Mouse (Mus musculus) gastrocnemius, adult 2 months (tissue): ENCODE data around the gene Gm20538. TPM values are rescaled to one million over a fixed set of nuclear protein-coding genes. Genes with fewer than 3 reads are reported as not detected.

ENCODE experiments used
- DNase-seq: peaks from one replicate; pipeline ENCODE4 v3.0.0; 2022
- H3K27ac ChIP-seq: fragments of 200-600 bp; 2 replicates; pipeline ENCODE4 v1.8.1; 2022; ENCODE audit warnings: mild to moderate bottlenecking
- H3K4me3 ChIP-seq: fragments of 200-600 bp; 2 replicates; pipeline ENCODE4 v1.8.1; 2022; ENCODE audit warnings: mild to moderate bottlenecking, moderate library complexity
- CTCF ChIP-seq: fragments of 200-600 bp; IDR thresholded peaks from 2 replicates; pipeline ENCODE4 v1.8.1; 2022; ENCODE audit warnings: antibody characterized with exemption, mild to moderate bottlenecking, moderate library complexity
- intact Hi-C: fragments of 180-260 bp; cut with DNase I; formaldehyde crosslinking; loops from one replicate; pipeline ENCODE4 v1.15.1; 2025
- total RNA-seq, 2 experiments: library from RNA; stranded (reverse); gene quantifications; 2 replicates each; pipeline ENCODE4 v1.2.3; 2021

Gm20538 gene
- total RNA-seq, 2 experiments from 2014 or later = not detected

DNA sequence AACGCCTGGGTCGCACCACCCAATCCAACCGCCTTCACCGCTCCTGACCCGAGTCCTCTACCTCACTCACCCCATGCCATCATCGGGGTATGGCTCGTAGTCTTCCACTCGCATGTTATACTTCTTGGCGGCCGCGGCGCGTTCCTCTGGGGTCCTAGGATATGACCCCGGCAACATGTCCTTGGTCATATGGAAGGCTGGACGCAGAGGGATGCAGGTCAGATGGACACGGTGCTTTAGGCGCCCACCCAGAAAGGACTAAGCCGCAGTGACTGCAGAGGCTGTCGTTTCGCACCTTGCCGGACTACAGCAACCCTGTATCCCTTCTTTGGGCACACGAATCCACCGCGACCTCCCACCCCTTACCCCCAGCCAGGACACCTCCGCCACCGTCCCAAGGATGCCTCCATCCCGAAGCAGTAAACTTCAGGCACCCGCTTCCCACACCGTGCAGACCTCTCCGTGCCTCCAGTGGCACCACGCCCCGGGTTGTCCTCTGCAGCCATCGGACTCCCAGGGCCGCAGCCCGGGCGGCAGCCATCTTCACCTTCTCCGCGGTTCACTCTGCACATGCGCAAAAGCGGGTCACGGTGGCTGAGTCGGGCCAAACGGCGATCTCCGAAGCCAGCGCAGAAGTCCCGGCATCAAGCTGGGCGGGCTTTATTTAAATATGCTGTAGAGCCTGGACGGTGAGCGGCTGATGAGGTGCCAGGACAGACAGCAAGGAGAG, 2.4 kb upstream of the Gm20538 start, which contains the start of gene Ndufb8:
Gene Ndufb8 (minus strand): TSS at position 580 of the 730 bp plus-strand sequence.
- H3K27ac ChIP-seq = peak within 1 kb of the TSS; percentile 97
- intact Hi-C loops = no loop called here

DNA sequence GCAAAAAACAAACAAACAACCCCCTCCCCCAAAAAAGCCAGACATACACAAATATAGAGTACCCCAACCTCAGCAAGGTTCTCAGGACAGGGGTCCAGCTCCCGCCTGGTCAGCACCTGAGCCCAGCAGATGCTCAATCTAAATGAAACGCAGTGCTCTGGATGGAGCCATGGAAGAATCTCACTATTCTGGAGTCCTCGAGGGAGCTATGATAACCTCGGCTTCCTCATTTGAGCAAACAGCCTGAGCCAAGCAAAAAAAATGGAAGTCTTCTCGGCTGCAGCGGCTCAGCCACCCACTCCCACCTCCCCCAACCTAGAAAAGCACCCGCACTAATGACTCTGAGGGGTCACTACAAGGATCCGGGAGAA, 1.8 kb upstream of the Gm20538 start:
- no peak for TF ChIP-seq CTCF
- intact Hi-C loops = no loop called here
- H3K4me3 ChIP-seq = peak overlapping the region; percentile 99
- DNase-seq = no peak
- H3K27ac ChIP-seq = peak overlapping the region; percentile 97

More for the DNA sequence above, 2.4 kb upstream of the Gm20538 start, which contains the start of gene Ndufb8:
- no peak for TF ChIP-seq CTCF
- peak within 1 kb of the TSS; percentile 99 for H3K4me3 ChIP-seq
- DNase-seq = peak; percentile 97

DNA sequence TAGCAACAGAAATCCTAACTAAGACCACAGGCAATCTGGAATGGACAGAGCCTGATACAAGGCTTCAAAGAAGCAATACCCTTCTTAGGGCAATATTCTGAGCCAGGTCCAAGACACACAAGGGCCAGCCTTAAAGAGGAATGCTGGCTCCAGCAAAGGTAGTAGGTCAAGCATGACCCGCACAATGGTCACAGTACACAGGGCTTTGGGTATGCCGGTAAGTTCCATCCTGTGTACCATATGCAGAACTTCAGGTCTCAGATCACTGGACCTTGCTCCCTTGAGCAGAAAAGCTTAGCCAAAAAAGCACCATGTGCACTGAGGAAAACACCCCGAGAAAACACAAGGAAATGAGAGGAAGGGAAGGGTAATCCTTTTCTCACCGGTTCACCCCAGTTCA, 655 bp upstream of the Gm20538 start:
- DNase-seq = no peak
- intact Hi-C loops = no loop called here
- Histone ChIP-seq H3K27ac (no peak overlapping the region), H3K4me3 (peak overlapping the region; percentile 99; the same call in 1 of the 2 replicates)
- TF ChIP-seq CTCF = no peak

DNA sequence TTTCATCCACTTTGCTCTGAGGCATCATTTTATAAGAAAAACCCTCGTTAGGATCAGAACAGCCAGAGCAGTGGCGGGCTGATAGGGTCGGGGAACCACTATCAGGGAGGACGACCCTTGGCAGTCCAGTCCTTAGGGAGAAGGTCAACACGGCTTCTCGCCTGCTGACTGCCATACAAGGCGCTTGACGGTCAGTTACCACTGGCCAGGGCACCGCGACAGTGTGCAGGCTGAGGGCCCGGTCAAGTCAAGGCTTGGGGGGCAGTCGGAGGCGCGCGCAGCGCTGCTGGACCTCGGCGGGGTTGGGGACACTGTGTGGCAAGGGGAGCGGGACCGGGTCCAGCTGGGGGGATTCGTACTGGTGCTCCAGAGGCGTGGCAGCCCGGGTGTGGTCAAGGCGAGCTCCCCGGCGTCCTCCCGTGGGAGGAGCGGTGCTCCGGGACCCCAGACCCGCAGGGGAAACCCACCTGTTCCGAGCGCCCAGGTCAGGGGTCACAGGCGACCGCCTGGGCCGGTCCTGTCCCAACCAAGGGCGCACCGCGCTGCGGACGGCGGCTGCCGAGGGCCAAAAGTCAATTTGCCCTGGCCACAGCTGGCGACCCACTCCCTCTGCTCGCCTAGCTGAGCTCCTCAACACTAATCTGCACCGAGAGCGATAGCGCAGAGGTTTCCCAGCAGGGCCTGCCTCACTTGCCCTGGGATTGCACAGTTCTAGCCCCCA, 7.2 kb downstream of the Gm20538 start, which contains the start of gene Sec31b:
Gene Sec31b (minus strand): TSS at position 544 of the 721 bp plus-strand sequence.
- Histone ChIP-seq H3K27ac (peak within 1 kb of the TSS; percentile 91), H3K4me3 (peak within 1 kb of the TSS; percentile 78)
- no peak for TF ChIP-seq CTCF
- peak; percentile 88 for DNase-seq
- intact Hi-C loops = no loop called here

DNA sequence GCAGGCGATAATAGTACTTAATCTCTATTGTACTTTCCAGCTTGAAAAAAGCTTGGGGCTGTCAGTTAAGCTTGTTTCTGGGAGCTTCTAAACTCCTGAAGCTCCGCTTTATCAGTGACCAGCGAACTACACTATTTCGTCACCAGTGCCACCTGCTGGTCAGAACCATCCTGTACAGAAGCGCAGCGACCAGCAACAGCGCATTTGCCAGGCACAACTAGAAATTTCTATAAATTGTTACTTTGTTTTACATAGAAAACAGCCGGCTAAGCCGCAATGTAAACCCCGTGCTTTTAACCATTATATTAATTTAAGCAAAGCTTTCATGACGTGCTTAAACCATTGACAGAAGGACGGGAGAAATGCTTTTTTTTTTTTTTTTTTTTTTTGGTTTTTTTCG, 7.9 kb downstream of the Gm20538 start:
- Histone ChIP-seq H3K4me3 (peak overlapping the region; percentile 78), H3K27ac (peak overlapping the region; percentile 91)
- intact Hi-C loops = loop anchor here (5.0 kb wide), 1 partner anchor 67 kb away; no protein-coding TSS in a partner anchor
- peak; percentile 79 for TF ChIP-seq CTCF
- peak; percentile 85 for DNase-seq

DNA sequence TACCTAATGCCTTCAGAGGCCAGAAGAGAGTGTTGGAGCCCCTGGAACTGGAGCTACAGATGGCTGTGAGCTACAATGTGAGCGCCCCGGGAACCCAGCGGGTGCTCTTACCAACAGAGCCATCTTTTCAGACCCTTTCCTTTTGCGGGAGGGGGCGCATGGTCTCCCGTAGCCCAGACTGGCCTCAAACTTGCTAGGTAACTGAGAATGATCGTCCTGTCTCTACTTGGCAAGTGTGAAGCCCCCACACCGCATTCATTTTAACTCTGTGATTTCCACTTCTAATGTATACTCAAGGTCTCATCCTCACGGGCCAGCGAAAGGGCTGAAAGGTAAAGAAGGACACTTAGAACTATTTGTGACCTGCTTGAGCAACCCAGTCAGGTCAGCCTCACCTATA, 8.3 kb downstream of the Gm20538 start:
- intact Hi-C loops = loop anchor here (5.0 kb wide), 1 partner anchor 67 kb away; no protein-coding TSS in a partner anchor

DNA sequence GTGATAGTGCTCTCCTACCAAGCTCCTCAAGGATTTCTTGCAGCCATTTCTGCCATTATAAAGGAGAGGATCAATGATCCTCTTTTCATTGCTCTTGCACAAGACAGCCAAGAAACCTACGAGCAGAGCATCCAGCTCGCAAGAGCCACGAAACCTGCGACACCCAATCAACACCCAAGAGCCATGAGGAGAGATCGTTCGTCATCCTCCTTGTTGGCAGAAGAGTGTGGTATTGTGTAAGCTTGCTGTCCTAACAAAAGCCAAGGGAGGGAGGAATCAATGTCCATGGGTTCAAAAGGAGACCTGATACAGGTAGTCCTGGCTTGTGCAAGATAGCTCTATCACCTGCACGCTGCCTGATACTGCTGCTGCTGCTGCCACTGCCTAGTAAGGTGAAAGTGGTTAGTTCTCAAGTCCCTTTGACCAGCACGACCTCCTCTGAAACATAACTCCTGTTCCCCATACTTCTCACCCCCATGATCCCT, 9.9 kb downstream of the Gm20538 start:
- no peak overlapping the region for H3K27ac ChIP-seq
- H3K4me3 ChIP-seq = no peak overlapping the region
- DNase-seq = no peak
- intact Hi-C loops = loop anchor here (5.0 kb wide), 1 partner anchor 65 kb away; no protein-coding TSS in a partner anchor
- no peak for TF ChIP-seq CTCF

More for the DNA sequence above, 8.3 kb downstream of the Gm20538 start:
- H3K4me3 ChIP-seq = peak overlapping the region; percentile 78
- H3K27ac ChIP-seq = peak overlapping the region; percentile 91
- no peak for DNase-seq
- no peak for TF ChIP-seq CTCF

DNA sequence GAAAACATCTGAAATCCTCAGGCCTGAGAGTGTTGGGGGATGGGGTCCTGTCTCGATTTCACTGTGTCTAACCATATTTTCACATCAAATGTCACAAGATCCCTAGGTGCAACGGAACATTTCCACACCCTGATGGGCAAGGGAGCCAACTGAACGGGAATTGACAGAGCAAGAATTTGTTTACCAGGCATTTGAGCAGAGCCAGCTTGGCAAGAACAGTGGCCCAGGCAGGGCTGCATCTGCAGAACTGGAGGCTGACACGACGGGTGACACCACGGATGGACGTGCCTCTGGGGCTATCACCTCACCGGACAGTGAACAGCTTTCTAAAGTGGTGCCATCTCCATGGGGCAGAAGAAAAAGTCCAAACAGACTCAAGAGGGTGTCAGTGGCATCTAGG, 15.2 kb downstream of the Gm20538 start:
- Histone ChIP-seq H3K4me3 (no peak overlapping the region), H3K27ac (peak overlapping the region; percentile 82)
- TF ChIP-seq CTCF = no peak
- peak; percentile 80 for DNase-seq
- intact Hi-C loops = loop anchor here (5.0 kb wide), 1 partner anchor 165 kb away; no protein-coding TSS in a partner anchor

DNA sequence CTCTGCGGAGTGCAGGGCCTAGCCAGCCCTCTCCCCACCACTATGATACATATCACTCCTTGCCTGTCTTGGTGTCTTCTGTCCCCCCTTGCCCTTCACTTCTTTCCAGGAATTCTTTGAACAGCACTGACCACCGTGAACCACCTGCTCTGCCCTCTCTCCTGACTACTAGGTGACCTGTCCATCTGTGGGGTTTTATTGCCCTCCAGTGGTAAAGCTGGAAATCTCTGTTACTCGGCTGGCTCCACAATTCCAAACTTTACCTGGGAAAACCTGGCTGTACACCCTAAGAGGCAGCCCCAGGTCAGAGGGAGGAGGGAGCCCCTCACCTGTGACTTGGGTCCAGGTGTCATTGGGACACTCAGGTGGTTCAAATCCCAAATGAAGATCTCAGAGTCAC, 17.3 kb downstream of the Gm20538 start:
- intact Hi-C loops = loop anchor here (5.0 kb wide), 1 partner anchor 163 kb away; no protein-coding TSS in a partner anchor
- TF ChIP-seq CTCF = peak; percentile 48
- no peak for DNase-seq
- H3K4me3 ChIP-seq = no peak overlapping the region
- H3K27ac ChIP-seq = no peak overlapping the region

DNA sequence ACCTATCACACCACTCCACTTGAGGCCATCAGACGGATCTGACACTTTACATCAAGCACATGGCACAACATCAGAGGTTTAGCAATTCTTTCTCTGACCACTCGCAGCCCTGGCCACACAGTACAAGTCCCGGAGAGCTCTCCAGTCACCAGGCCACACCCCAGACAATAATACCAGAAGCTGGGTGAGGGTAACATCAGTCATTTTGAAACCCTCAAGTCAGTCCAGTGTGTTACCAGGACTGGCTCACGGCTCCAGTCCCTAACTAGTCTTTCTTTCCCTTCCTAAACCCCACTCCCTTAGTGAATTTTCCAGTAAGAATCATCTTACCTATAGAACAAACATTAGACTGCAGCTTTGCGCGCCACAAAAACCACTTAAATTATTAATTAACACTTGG, 22.6 kb downstream of the Gm20538 start:
- DNase-seq = no peak
- H3K4me3 ChIP-seq = no peak overlapping the region
- no peak for TF ChIP-seq CTCF
- H3K27ac ChIP-seq = no peak overlapping the region
- intact Hi-C loops = no loop called here

DNA sequence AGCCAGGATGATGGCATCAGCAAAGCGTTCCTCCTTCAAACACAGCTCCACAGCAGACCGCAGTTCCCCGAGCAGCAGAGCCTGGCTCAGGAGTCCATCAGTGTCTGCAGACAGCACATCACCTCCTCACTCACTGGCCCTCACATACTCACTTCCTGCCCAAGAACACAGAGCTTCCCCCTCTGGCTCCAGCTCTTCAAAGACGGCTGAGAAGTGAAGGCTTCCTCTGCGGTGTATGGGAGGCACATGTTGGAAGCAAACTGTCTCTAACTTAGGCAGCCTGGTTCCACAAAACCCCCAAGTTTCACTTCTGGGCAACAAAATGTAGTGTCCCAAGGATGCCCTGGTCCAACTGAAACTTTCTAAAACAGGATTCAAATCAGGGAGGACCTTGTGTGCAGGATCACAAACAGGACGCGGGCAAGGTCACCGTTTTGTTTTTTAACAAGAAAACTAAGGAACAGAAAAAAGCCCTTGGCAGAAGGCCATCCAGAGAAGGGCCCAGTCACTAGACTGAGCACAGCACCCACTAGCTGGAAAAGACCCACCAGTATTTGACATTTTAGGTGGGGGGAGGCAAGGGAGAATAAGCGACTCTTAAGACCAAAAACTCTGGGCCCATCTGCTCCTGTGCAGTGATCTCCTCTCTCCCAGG, 27.0 kb downstream of the Gm20538 start:
- TF ChIP-seq CTCF = no peak
- Histone ChIP-seq H3K27ac (no peak overlapping the region), H3K4me3 (no peak overlapping the region)
- no peak for DNase-seq
- intact Hi-C loops = no loop called here

DNA sequence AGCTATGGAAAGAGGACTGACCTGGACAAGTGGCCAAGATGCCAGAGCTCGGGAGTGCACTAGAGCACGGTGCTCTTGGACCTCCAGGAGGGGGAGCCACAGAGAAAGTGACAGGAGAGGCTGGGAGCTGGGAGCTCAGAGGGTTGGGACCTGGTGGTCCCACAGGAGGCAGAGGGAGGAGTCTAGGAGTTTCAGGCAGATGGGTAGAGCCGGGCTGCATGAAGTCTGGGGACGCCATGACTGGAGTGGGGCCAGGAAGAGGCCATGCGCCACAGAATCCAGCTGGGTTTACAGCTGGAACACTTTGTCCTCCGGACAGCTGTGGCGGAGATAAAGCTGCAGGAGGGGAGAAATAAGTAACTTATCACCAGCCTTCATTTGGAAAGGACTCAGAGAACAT, 33.5 kb downstream of the Gm20538 start:
- no peak overlapping the region for H3K4me3 ChIP-seq
- TF ChIP-seq CTCF = peak; percentile 41
- intact Hi-C loops = no loop called here
- H3K27ac ChIP-seq = no peak overlapping the region
- peak; percentile 56 for DNase-seq
